Mouse (Mus musculus) heart, postnatal 14 days (tissue): Measurements from ENCODE around the gene 1700028J19Rik. TPM values are rescaled to one million over a fixed set of nuclear protein-coding genes. Genes with fewer than 3 reads are reported as not detected.
"Not testable (repeated sequence)": the region's sequence is repeated elsewhere in the genome, so short reads cannot be mapped to it uniquely, and the experiment has no call there.

Experiments
- DNase-seq, 2 experiments: peaks; one replicate each; pipeline ENCODE4 v3.0.0; 2021 to 2022
- intact Hi-C: fragments of 180-260 bp; cut with DNase I; formaldehyde crosslinking; loops from one replicate; pipeline ENCODE4 v1.15.1; 2025
- total RNA-seq, 2 experiments: library from RNA; stranded (reverse); gene quantifications; 2 replicates each; pipeline ENCODE4 v1.2.3; 2021

Gene 1700028J19Rik
- total RNA-seq, 2 experiments from 2014 or later, result 0.29 to 0.56 TPM

DNA sequence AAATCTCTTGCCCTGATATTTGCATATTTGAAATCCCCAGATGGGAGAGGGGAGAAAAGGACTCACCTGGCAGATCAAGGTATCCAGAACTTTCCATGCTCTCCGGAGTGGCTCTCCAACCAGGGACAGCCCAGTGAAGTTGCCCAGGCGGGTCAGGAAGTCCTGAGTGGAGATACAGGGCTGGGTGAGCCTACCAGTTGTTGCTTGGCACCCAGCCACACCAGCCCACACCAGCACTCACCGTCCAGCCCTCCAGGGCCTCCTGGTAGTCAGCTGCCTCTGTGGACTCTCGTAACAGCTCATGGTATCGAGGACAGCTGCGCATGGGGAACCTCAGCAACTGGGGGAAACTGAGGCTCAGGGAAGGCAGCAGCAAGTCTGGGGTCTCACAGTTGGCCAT is 8.4 kb upstream of the 1700028J19Rik start:
- DNase-seq, result no peak
- intact Hi-C loops, result no loop called here

- intact Hi-C loops, result no loop called here
- no peak for DNase-seq
Observed at GRCm38 (mm10) chr7:44253023-44253616, 6.6 kb upstream of the 1700028J19Rik start.

- intact Hi-C loops, DNase-seq: not testable (repeated sequence)
Observed at GRCm38 (mm10) chr7:44250732-44251275, 4.3 kb upstream of the 1700028J19Rik start.

GRCm38 (mm10) chr7:44249248-44249647 is 2.8 kb upstream of the 1700028J19Rik start:
- no peak for DNase-seq
- intact Hi-C loops, result no loop called here

- no peak for DNase-seq
- intact Hi-C loops, result no loop called here
Observed at GRCm38 (mm10) chr7:44247971-44248370, 1.5 kb upstream of the 1700028J19Rik start.

- intact Hi-C loops, result no loop called here
- DNase-seq, result peak in 1 of 2 experiments; percentile 14
Observed at GRCm38 (mm10) chr7:44246984-44247470, 532 bp upstream of the 1700028J19Rik start.

- intact Hi-C loops, result no loop called here
- DNase-seq, result no peak
Observed at GRCm38 (mm10) chr7:44244080-44244479, 2.4 kb downstream of the 1700028J19Rik start.

DNA sequence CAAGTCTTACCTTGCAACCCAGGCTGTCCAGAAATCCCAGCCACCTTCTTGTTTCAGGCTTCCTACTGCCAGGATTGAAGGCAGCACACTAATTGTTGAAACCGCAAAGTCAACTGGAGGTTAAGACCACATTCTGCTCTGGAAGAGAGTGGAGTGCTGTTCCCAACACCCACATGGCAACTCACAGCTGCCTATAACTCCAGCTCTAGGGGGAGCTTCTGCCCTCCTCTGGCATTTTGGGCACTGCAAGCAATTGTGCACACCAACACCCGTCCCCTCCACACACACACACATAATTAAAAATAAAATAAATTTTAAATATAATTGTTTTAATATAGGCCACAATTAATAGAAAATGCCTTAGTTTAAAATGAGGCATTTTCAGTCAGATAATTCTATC is 5.3 kb downstream of the 1700028J19Rik start:
- intact Hi-C loops, result no loop called here

DNA sequence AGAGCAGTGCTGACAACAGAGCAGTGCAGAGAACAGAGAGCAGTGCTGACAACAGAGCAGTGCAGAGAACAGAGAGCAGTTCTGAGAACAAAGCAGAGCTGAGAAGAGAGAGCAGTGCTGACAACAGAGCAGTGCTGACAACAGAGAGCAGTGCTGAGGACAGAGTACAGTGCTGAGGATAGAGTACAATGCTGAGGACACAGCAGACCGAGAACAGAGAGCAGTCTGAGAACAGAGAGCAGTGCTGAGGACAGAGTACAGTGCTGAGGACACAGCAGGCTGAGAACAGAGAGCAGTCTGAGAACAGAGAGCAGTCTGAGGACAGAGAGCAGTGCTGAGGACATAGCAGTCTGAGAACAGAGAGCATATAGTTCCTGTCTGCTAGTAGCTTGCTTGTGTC is 5.8 kb downstream of the 1700028J19Rik start:
- intact Hi-C loops, result no loop called here

More for the DNA sequence above, 5.3 kb downstream of the 1700028J19Rik start:
- no peak for DNase-seq

GRCm38 (mm10) chr7:44239913-44240312 is 6.6 kb downstream of the 1700028J19Rik start:
- DNase-seq, result no peak
- intact Hi-C loops, result no loop called here

More for the DNA sequence above, 5.8 kb downstream of the 1700028J19Rik start:
- DNase-seq, result no peak

DNA sequence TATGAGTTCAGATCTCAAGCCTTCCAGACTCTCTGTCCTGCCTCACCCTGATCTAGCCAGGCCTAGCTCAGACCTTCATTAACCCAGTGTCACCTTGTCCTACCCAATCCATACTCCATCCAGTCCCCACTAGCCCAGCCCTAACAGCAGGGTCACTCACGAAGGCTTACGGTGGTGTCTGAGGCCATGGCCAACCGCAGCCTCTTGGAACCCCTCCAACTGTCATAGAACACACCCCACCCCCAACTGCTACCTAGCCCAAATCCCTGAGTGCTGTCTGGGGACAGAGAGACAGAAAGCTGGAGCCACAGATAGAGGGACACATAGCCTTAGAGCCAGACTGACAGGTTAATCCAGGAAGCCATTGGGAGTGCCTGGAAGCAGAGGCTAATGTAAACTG is 10.6 kb downstream of the 1700028J19Rik start, which contains the start of gene Gm36864:
Gm36864 (plus strand) TSS at position 269 of the 400 bp plus-strand sequence.
- DNase-seq, result no peak

DNA sequence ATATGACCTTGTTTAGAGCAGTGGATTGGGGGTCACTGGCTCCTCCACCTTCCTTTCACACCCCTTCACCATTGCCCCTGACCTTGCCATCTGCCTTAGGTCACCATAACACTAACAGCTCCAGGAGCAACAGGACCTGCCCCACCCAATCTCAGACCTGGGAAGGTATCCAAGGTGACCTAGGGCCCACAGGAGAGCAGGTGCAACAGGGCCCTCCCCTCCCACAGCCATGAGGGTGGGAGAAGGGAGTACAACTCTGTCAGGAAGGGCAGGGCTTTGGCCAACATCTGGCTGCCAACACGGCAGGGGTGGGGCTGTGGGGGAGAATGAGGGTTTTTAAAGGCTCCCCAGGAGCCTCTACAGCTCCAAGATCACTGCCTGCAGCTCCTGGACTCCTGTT is 21.4 kb downstream of the 1700028J19Rik start, which contains the start of gene Klk1:
Klk1 (plus strand) TSS at position 285 of the 400 bp plus-strand sequence.
- no peak for DNase-seq
- intact Hi-C loops, result no loop called here

More for the DNA sequence above, 10.6 kb downstream of the 1700028J19Rik start, which contains the start of gene Gm36864:
- intact Hi-C loops, result no loop called here

DNA sequence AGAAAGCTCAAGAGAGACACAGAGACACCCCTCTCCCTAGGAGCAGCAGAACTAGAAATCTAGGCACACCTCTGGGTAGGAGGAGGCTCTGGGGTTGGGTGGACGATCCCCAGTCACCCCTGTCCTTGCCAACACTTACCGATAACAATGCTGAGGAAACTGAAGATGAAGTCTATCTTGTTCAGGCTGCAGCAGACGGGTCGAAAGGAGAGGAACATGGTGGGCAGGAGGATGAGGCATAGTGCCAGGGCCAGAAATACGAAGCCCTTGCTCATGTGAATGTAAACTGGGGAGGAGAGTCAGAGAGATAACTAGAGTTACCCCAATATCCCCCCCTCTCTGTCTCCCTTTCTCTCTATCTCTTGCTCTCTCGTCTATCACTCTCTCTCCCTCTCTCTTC is 24.2 kb downstream of the 1700028J19Rik start:
- DNase-seq, intact Hi-C loops: not testable (repeated sequence)

GRCm38 (mm10) chr7:44221601-44222000 is 24.9 kb downstream of the 1700028J19Rik start:
- DNase-seq, intact Hi-C loops: not testable (repeated sequence)

GRCm38 (mm10) chr7:44215645-44216044 is 30.9 kb downstream of the 1700028J19Rik start, which contains the start of gene Klk1b5:
Gene Klk1b5 (plus strand): TSS chr7:44215945.
- DNase-seq, result no peak
- intact Hi-C loops, result no loop called here

- no peak for DNase-seq
- intact Hi-C loops, result no loop called here
Observed at GRCm38 (mm10) chr7:44208307-44208706, 38.2 kb downstream of the 1700028J19Rik start.

- intact Hi-C loops, DNase-seq: not testable (repeated sequence)
Observed at GRCm38 (mm10) chr7:44207135-44207534, 39.4 kb downstream of the 1700028J19Rik start, which contains the start of gene Klk1b4. Gene Klk1b4 (plus strand): TSS chr7:44207435.

DNA sequence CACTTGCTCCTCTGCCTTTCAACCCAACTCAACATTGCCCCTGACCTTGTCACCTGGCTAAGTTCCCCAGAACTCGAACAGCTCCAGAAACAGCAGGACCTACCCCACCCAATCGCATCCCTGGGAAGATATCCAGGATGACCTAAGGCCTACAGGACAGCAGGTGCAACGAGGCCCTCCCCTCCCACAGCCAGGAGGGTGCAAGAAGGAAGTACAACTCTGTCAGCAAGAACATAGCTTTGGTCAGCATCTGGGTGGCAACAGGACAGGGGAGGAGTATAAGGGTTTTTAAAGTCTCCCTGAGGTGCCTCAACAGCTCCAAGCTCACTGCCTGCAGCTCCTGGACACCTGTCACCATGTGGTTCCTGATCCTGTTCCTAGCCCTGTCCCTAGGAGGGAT is 48.6 kb downstream of the 1700028J19Rik start, which contains the start of gene Klk1b3:
Klk1b3 (plus strand) TSS at position 301 of the 400 bp plus-strand sequence.
- intact Hi-C loops, result no loop called here

DNA sequence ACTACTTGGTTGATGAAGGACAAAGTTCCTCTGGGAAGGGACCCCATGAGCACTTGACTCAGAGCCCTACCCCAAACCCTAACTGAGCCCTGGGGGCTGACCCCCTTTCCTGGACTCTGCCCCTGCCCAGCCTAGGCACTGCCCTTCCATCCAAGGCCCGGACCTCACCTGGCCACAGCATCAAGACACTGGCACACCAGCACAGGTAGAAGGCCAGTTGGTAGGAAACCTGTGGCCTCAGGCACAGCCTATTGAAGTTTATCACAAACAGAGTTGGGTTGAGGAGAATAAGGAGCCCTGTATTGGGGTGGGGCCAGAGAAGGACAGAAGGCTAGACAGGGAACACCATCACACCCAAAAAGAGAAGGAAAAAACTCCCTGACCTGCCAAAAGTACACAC is 53.0 kb downstream of the 1700028J19Rik start:
- DNase-seq, intact Hi-C loops: not testable (repeated sequence)

More for the DNA sequence above, 48.6 kb downstream of the 1700028J19Rik start, which contains the start of gene Klk1b3:
- no peak for DNase-seq

DNA sequence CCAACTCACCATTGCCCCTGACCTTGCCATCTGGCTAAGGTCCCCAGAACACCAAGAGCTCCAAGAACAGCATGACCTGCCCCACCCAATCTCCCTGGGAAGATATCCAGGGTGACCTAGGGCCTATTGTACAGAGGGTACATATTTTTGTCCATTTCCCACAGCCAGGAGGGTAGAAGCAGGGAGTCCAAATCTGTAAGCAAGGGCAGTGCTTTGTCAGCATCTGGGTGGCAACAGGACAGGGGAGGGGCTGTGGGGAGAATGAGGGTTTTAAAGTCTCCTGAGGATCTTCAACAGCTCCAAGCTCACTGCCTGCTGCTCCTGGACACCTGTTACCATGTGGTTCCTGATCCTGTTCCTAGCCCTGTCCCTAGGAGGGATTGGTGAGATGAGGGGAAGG is 58.6 kb downstream of the 1700028J19Rik start, which contains the start of gene Klk1b24:
Klk1b24 (plus strand) TSS at position 301 of the 400 bp plus-strand sequence.
- DNase-seq, intact Hi-C loops: not testable (repeated sequence)

DNA sequence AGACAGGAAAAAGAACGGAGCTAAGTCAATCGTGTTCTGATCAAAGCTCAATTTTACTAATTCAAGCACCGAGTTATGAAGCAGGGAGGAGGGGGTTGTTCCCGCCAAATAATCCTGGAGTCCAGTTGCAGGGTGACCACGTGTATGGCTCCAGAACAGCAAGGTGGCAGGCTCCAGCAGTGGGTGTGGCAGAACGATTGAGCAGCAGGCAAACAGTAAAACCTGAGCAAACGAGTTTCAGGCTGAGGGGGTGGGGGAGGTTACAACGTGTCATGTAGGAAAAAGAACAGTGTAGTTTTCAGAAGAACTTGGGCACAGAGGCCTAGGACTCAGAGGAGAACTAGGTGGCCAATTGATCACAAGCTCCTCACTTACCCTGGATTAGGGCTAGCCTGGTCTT is 60.0 kb downstream of the 1700028J19Rik start:
- DNase-seq, intact Hi-C loops: not testable (repeated sequence)
